Mouse (Mus musculus): ENCODE results near the gene Ap1b1.

GRCm38 (mm10) chr11:5012213-5012715 lies 25.6 kb downstream of the Ap1b1 start:
- TF ChIP-seq POLR2A (IDR thresholded peaks at IDR 0.05; ENCODE audit: low read depth, low read length) (no peak), CTCF (IDR thresholded peaks at IDR 0.05; ENCODE audit: borderline replicate concordance, insufficient read depth, low read length) (no peak)

Data from embryonic fibroblast, embryonic 13.5 days (primary cell).